Mouse (Mus musculus) kidney, embryonic 15.5 days (tissue): Measurements from ENCODE around the gene Stox2. TPM values are rescaled to one million over a fixed set of nuclear protein-coding genes. Genes with fewer than 3 reads are reported as not detected.

Experiments
- ATAC-seq: fragments of 200-750 bp; cut with Nextera tagmentation; replicated peaks from 2 replicates; pipeline ENCODE4 v1.8.0; 2017; ENCODE audit warnings: moderate TSS enrichment; ENCODE audit not compliant: low FRiP score
- H3K27ac ChIP-seq: fragments of 300-500 bp; sonication (generic); 2 replicates; pipeline ENCODE4 v1.5.1; 2015; ENCODE audit warnings: mild to moderate bottlenecking, inconsistent platforms
- H3K27me3 ChIP-seq: fragments of 300-500 bp; sonication (generic); 2 replicates; pipeline ENCODE4 v1.6.1; 2015; ENCODE audit warnings: inconsistent platforms
- H3K36me3 ChIP-seq: fragments of 300-500 bp; sonication (generic); 2 replicates; pipeline ENCODE4 v1.6.1; 2015; ENCODE audit warnings: inconsistent platforms
- H3K4me1 ChIP-seq: fragments of 300-500 bp; sonication (generic); 2 replicates; pipeline ENCODE4 v1.6.1; 2015; ENCODE audit warnings: inconsistent platforms
- H3K4me2 ChIP-seq: fragments of 300-500 bp; sonication (generic); 2 replicates; pipeline ENCODE4 v1.6.1; 2015; ENCODE audit warnings: moderate library complexity, mild to moderate bottlenecking, inconsistent platforms
- H3K4me3 ChIP-seq: fragments of 300-500 bp; sonication (generic); replicated peaks from 2 replicates; pipeline ENCODE4 v1.5.1; 2015; ENCODE audit warnings: mild to moderate bottlenecking, inconsistent platforms
- H3K9ac ChIP-seq: fragments of 300-500 bp; sonication (generic); 2 replicates; pipeline ENCODE4 v1.6.1; 2015; ENCODE audit warnings: mild to moderate bottlenecking, inconsistent platforms
- H3K9me3 ChIP-seq: fragments of 300-500 bp; sonication (generic); replicated peaks from 2 replicates; pipeline ENCODE4 v1.6.1; 2016; ENCODE audit warnings: inconsistent platforms
- WGBS: fragments of 180-500 bp; shearing (Covaris S2); methylation state at CpG from one replicate; pipeline ENCODE4 v1.1.7; 2015; ENCODE audit warnings: mixed read lengths; 5-methylcytosine and 5-hydroxymethylcytosine counted together
- polyA plus RNA-seq: library from polyadenylated mRNA; unstranded; fragments of >200 nt; fragmentation: Nextera tagmentation; extraction: Ambion mirVana; gene quantifications from 2 replicates; pipeline ENCODE4 v1.2.1, GENCODE M21; 2015

Stox2 gene
- polyA plus RNA-seq, 1 experiment from 2014 or later, result 12.3 TPM

GRCm38 (mm10) chr8:47285435-47285834, 160.7 kb downstream of the Stox2 start:
- no peak for ATAC-seq
- no peaks in the 10 kb centered on the region for H3K27me3 ChIP-seq
- H3K4me3 ChIP-seq, result no peak overlapping the region
- H3K9me3 ChIP-seq, result no peaks in the 10 kb centered on the region
- no peaks in the 10 kb centered on the region for H3K36me3 ChIP-seq
- H3K4me2 ChIP-seq, result no peak overlapping the region
- H3K4me1 ChIP-seq, result peaks cover 50% of the 10 kb centered on the region
- WGBS, result 88% methylated on average over 6 of the region's 6 CpGs
- no peak overlapping the region for H3K27ac ChIP-seq
- no peak overlapping the region for H3K9ac ChIP-seq

- no peak overlapping the region for H3K4me3 ChIP-seq
- no peak overlapping the region for H3K27ac ChIP-seq
- no peak for ATAC-seq
- no peaks in the 10 kb centered on the region for H3K36me3 ChIP-seq
- no peak overlapping the region for H3K4me2 ChIP-seq
- no peaks in the 10 kb centered on the region for H3K27me3 ChIP-seq
- H3K9me3 ChIP-seq, result no peaks in the 10 kb centered on the region
- peaks cover 42% of the 10 kb centered on the region for H3K4me1 ChIP-seq
- 79% methylated on average over 21 of the region's 21 CpGs for WGBS
- no peak overlapping the region for H3K9ac ChIP-seq
These were observed 161.5 kb downstream of the Stox2 start for GRCm38 (mm10) chr8:47284329-47285326.

GRCm38 (mm10) chr8:47279898-47280297, 166.3 kb downstream of the Stox2 start:
- ATAC-seq, result no peak
- no peak overlapping the region for H3K4me2 ChIP-seq
- H3K27me3 ChIP-seq, result no peaks in the 10 kb centered on the region
- no peaks in the 10 kb centered on the region for H3K9me3 ChIP-seq
- no peaks in the 10 kb centered on the region for H3K36me3 ChIP-seq
- 68% methylated on average over 10 of the region's 10 CpGs for WGBS
- H3K27ac ChIP-seq, result no peak overlapping the region
- no peak overlapping the region for H3K9ac ChIP-seq
- H3K4me3 ChIP-seq, result no peak overlapping the region
- H3K4me1 ChIP-seq, result 0 out of 2 replicates have a peak, but pooled peaks cover 10% of the 10 kb centered on the region

- H3K4me2 ChIP-seq, result no peak overlapping the region
- no peaks in the 10 kb centered on the region for H3K36me3 ChIP-seq
- 0 out of 2 replicates have a peak, but pooled peaks cover 7% of the 10 kb centered on the region for H3K4me1 ChIP-seq
- no peak for ATAC-seq
- H3K9me3 ChIP-seq, result no peaks in the 10 kb centered on the region
- no peak overlapping the region for H3K27ac ChIP-seq
- H3K4me3 ChIP-seq, result no peak overlapping the region
- H3K9ac ChIP-seq, result no peak overlapping the region
- no peaks in the 10 kb centered on the region for H3K27me3 ChIP-seq
- 81% methylated on average over 3 of the region's 3 CpGs for WGBS
These were observed 168.0 kb downstream of the Stox2 start for GRCm38 (mm10) chr8:47278211-47278610.

- no peak overlapping the region for H3K4me2 ChIP-seq
- 0 out of 2 replicates have a peak, but pooled peaks cover 7% of the 10 kb centered on the region for H3K4me1 ChIP-seq
- 82% methylated on average over 6 of the region's 6 CpGs for WGBS
- H3K9ac ChIP-seq, result no peak overlapping the region
- no peak overlapping the region for H3K4me3 ChIP-seq
- no peak overlapping the region for H3K27ac ChIP-seq
- no peaks in the 10 kb centered on the region for H3K36me3 ChIP-seq
- no peaks in the 10 kb centered on the region for H3K27me3 ChIP-seq
- no peaks in the 10 kb centered on the region for H3K9me3 ChIP-seq
- ATAC-seq, result no peak
These were observed 177.2 kb downstream of the Stox2 start for GRCm38 (mm10) chr8:47268931-47269330.

GRCm38 (mm10) chr8:47268062-47268822, 177.9 kb downstream of the Stox2 start:
- 67% methylated on average over 21 of the region's 21 CpGs for WGBS
- no peak overlapping the region for H3K27ac ChIP-seq
- ATAC-seq, result no peak
- no peak overlapping the region for H3K4me3 ChIP-seq
- H3K4me1 ChIP-seq, result 0 out of 2 replicates have a peak, but pooled peaks cover 7% of the 10 kb centered on the region
- no peaks in the 10 kb centered on the region for H3K36me3 ChIP-seq
- H3K4me2 ChIP-seq, result no peak overlapping the region
- no peak overlapping the region for H3K9ac ChIP-seq
- H3K9me3 ChIP-seq, result no peaks in the 10 kb centered on the region
- H3K27me3 ChIP-seq, result no peaks in the 10 kb centered on the region

- Histone ChIP-seq H3K36me3 (no peaks in the 10 kb centered on the region), H3K4me1 (peaks cover 14% of the 10 kb centered on the region; the same call in 1 of the 2 replicates), H3K9ac (no peak overlapping the region), H3K4me2 (no peak overlapping the region), H3K27ac (no peak overlapping the region), H3K9me3 (no peaks in the 10 kb centered on the region), H3K4me3 (no peak overlapping the region), H3K27me3 (no peaks in the 10 kb centered on the region)
- WGBS, result 77% methylated on average over 17 of the region's 17 CpGs
- no peak for ATAC-seq
These were observed 182.9 kb downstream of the Stox2 start for GRCm38 (mm10) chr8:47263070-47263843.

- 41% methylated on average over 12 of the region's 12 CpGs for WGBS
- no peak for ATAC-seq
- no peak overlapping the region for H3K27ac ChIP-seq
- H3K27me3 ChIP-seq, result no peaks in the 10 kb centered on the region
- no peak overlapping the region for H3K4me3 ChIP-seq
- no peaks in the 10 kb centered on the region for H3K36me3 ChIP-seq
- peaks cover 11% of the 10 kb centered on the region; the same call in 1 of the 2 replicates for H3K4me1 ChIP-seq
- H3K9me3 ChIP-seq, result no peaks in the 10 kb centered on the region
- H3K4me2 ChIP-seq, result no peak overlapping the region
- H3K9ac ChIP-seq, result no peak overlapping the region
These were observed 185.2 kb downstream of the Stox2 start for GRCm38 (mm10) chr8:47260751-47261474.

- Histone ChIP-seq H3K9me3 (no peaks in the 10 kb centered on the region), H3K27me3 (no peaks in the 10 kb centered on the region), H3K4me3 (no peak overlapping the region), H3K4me2 (no peak overlapping the region), H3K36me3 (no peaks in the 10 kb centered on the region), H3K4me1 (no peaks in the 10 kb centered on the region), H3K27ac (no peak overlapping the region), H3K9ac (no peak overlapping the region)
- ATAC-seq, result no peak
- WGBS, result 75% methylated on average over 4 of the region's 4 CpGs
These were observed 195.3 kb downstream of the Stox2 start for GRCm38 (mm10) chr8:47250832-47251231.

GRCm38 (mm10) chr8:47245116-47245515, 201.0 kb downstream of the Stox2 start:
- H3K27me3 ChIP-seq, result no peaks in the 10 kb centered on the region
- H3K9ac ChIP-seq, result no peak overlapping the region
- no peak overlapping the region for H3K4me2 ChIP-seq
- no peaks in the 10 kb centered on the region for H3K9me3 ChIP-seq
- no peak overlapping the region for H3K27ac ChIP-seq
- H3K4me1 ChIP-seq, result peaks cover 29% of the 10 kb centered on the region
- ATAC-seq, result no peak
- no peaks in the 10 kb centered on the region for H3K36me3 ChIP-seq
- H3K4me3 ChIP-seq, result no peak overlapping the region
- 76% methylated on average over 4 of the region's 4 CpGs for WGBS

GRCm38 (mm10) chr8:47244202-47244601, 202.0 kb downstream of the Stox2 start:
- Histone ChIP-seq H3K9ac (no peak overlapping the region), H3K36me3 (no peaks in the 10 kb centered on the region), H3K4me1 (peaks cover 34% of the 10 kb centered on the region), H3K27me3 (no peaks in the 10 kb centered on the region), H3K4me3 (no peak overlapping the region), H3K27ac (no peak overlapping the region), H3K4me2 (no peak overlapping the region), H3K9me3 (no peaks in the 10 kb centered on the region)
- no peak for ATAC-seq
- WGBS, result 88% methylated on average over 15 of the region's 15 CpGs
